Mouse (Mus musculus): ENCODE results near the gene Trim46.

- TF ChIP-seq GATA1 (IDR thresholded peaks at IDR 0.05; ENCODE audit: borderline replicate concordance, low read length) (no peak), CTCF (IDR thresholded peaks at IDR 0.05; ENCODE audit: low read depth, low read length) (no peak), POLR2AphosphoS5 (IDR thresholded peaks at IDR 0.05; ENCODE audit: insufficient replicate concordance, low read depth, low read length) (no peak), TAL1 (conservative IDR thresholded peaks at IDR 0.05; ENCODE audit: low read depth, low read length) (no peak)
Observed at GRCm38 (mm10) chr3:89278107-89278506, 32.0 kb upstream of the Trim46 start.

All from G1E (cell line).